Mouse (Mus musculus): ENCODE data around the gene Zbtb11. TPM values are rescaled to one million over a fixed set of nuclear protein-coding genes. Genes with fewer than 3 reads are reported as not detected.

Zbtb11 gene
- polyA plus RNA-seq (2014; fragmentation: Illumina TruSeq; extraction: RNeasy Lipid Tissue Mini Kit (QIAGEN cat#74804); ENCODE audit: low replicate concordance), result 34.0 TPM

GRCm38 (mm10) chr16:55973431-55974255 is at the start of gene Zbtb11:
Zbtb11 (plus strand) TSS chr16:55973883.

GRCm38 (mm10) chr16:55934453-55935037 is 39.1 kb upstream of the Zbtb11 start, which contains the start of gene Cep97:
Cep97 (minus strand) TSS chr16:55934855.

GRCm38 (mm10) chr16:55966212-55966871 is 7.3 kb upstream of the Zbtb11 start, which contains the start of gene Rpl24:
Rpl24 (plus strand) TSS chr16:55966275.

GRCm38 (mm10) chr16:56029661-56030082 is 56.0 kb downstream of the Zbtb11 start, which contains the start of gene Pcnp:
Pcnp (minus strand) TSS chr16:56029739.

GRCm38 (mm10) chr16:56037138-56038010 is 63.7 kb downstream of the Zbtb11 start, which contains the start of gene Trmt10c:
Trmt10c (minus strand) TSS chr16:56037819.

GRCm38 (mm10) chr16:56048038-56048437 is 74.4 kb downstream of the Zbtb11 start, which contains the start of gene Senp7:
Senp7 (plus strand) TSS chr16:56048338.

Other genes starting within 250 kb of the Zbtb11 start
- gene Nfkbiz, start 135.0 kb upstream of the Zbtb11 start, polyA plus RNA-seq (2014; fragmentation: Illumina TruSeq; extraction: RNeasy Lipid Tissue Mini Kit (QIAGEN cat#74804); ENCODE audit: low replicate concordance), result 75.0 TPM
- gene Nxpe3, start 78.6 kb upstream of the Zbtb11 start, polyA plus RNA-seq (2014; fragmentation: Illumina TruSeq; extraction: RNeasy Lipid Tissue Mini Kit (QIAGEN cat#74804); ENCODE audit: low replicate concordance), result 0.82 TPM
- gene Cep97, start 39.0 kb upstream of the Zbtb11 start, polyA plus RNA-seq (2014; fragmentation: Illumina TruSeq; extraction: RNeasy Lipid Tissue Mini Kit (QIAGEN cat#74804); ENCODE audit: low replicate concordance), result 4.3 TPM
- 291 TPM for gene Rpl24, start 7.6 kb upstream of the Zbtb11 start, polyA plus RNA-seq (2014; fragmentation: Illumina TruSeq; extraction: RNeasy Lipid Tissue Mini Kit (QIAGEN cat#74804); ENCODE audit: low replicate concordance)
- 304 TPM for gene Pcnp, start 55.9 kb downstream of the Zbtb11 start, polyA plus RNA-seq (2014; fragmentation: Illumina TruSeq; extraction: RNeasy Lipid Tissue Mini Kit (QIAGEN cat#74804); ENCODE audit: low replicate concordance)
- 46.0 TPM for gene Trmt10c, start 63.9 kb downstream of the Zbtb11 start, polyA plus RNA-seq (2014; fragmentation: Illumina TruSeq; extraction: RNeasy Lipid Tissue Mini Kit (QIAGEN cat#74804); ENCODE audit: low replicate concordance)
- gene Senp7, start 74.5 kb downstream of the Zbtb11 start, polyA plus RNA-seq (2014; fragmentation: Illumina TruSeq; extraction: RNeasy Lipid Tissue Mini Kit (QIAGEN cat#74804); ENCODE audit: low replicate concordance), result 33.7 TPM
- 3.8 TPM for gene Impg2, start 230.4 kb downstream of the Zbtb11 start, polyA plus RNA-seq (2014; fragmentation: Illumina TruSeq; extraction: RNeasy Lipid Tissue Mini Kit (QIAGEN cat#74804); ENCODE audit: low replicate concordance)

Measured in small intestine, adult 10 weeks (tissue).